Mouse (Mus musculus) thymus, adult 2 months (tissue): ENCODE results near the gene Ppat.

Experiments used
- CTCF ChIP-seq: fragments of 200-500 bp; IDR thresholded peaks from 2 replicates; pipeline ENCODE4 v1.5.1; 2012; ENCODE audit warnings: mild to moderate bottlenecking, control low read depth, low read length, moderate library complexity, borderline replicate concordance; ENCODE audit not compliant: control insufficient read depth, poor library complexity, insufficient read depth; ENCODE audit errors: extremely low read depth
- POLR2A ChIP-seq: fragments of 200-500 bp; IDR thresholded peaks from 2 replicates; pipeline ENCODE4 v1.6.1; 2012; ENCODE audit warnings: mild to moderate bottlenecking, low read length, control low read depth, moderate library complexity; ENCODE audit not compliant: control insufficient read depth, poor library complexity, insufficient read depth; ENCODE audit errors: extremely low read depth

DNA sequence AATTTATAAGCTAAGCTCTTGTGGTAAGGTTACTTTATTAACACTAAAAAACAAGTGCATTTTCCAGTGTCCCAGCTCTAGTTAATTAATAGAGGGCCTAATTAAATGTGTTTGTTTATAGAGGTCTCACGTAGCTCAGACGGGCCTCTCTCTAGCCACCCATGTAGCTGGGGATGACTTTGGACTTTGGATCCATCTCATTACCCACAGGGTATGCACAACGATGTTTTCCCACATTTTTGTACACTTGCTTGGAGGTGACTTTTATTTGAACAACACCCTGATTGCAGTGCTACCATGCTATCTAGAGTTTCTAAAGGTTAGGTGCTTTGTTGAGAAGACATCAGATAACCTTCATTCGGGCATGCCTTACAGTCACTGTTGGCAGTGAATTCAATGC lies 8.9 kb downstream of the Ppat start:
- TF ChIP-seq CTCF = no peak
- TF ChIP-seq POLR2A = no peak
